Mouse (Mus musculus) ovary, postnatal 36 days (tissue): ENCODE results near the gene Fcrlb.
"Not testable (repeated sequence)": the region's sequence is repeated elsewhere in the genome, so short reads cannot be mapped to it uniquely, and the experiment has no call there.

Experiments used
- DNase-seq: peaks from one replicate; pipeline ENCODE4 v3.0.0; 2022; ENCODE audit warnings: low spot score, mixed read lengths

Fcrlb gene

DNA sequence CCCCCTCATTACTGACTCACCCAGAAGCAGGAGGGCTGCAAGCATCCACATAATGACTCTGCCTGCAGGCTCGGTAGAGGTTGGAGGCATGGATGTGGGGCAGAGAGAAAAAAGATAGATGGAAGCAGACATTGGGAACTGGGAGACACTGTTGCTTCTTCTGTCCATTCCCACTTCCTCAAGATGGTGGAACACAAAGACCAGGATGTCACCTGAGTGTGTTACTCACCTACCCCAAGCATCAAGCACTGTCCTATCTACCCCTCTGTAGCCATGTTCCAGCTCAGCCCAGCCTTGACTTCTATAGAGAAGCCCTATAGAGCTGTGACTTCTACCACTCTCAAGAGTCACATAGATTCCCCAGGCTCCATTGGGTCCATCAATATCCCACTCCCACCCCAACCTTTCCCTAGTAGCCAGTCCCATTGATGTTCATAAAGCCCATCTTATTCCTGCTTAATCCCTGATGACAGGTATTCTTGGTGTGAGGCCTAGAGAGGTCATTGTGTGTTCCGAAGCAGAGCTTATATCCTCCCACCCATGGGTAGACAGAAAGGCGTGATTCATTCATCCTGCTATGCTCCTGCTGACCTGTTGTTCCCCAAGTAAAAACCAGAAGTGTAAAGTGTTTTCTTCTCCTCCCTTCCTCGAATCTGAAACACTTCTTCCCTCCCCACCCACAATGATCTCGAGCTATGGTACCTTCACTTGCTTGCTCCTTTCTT lies at the start of gene Fcrlb:
Gene Fcrlb, minus strand, starts transcription at position 51 of the 725 bp plus-strand sequence.
- DNase-seq, result no peak

GRCm38 (mm10) chr1:170962301-170962700 lies 49.6 kb upstream of the Fcrlb start:
- DNase-seq, result no peak

- no peak for DNase-seq
These were observed 48.4 kb upstream of the Fcrlb start for GRCm38 (mm10) chr1:170961101-170961500.

DNA sequence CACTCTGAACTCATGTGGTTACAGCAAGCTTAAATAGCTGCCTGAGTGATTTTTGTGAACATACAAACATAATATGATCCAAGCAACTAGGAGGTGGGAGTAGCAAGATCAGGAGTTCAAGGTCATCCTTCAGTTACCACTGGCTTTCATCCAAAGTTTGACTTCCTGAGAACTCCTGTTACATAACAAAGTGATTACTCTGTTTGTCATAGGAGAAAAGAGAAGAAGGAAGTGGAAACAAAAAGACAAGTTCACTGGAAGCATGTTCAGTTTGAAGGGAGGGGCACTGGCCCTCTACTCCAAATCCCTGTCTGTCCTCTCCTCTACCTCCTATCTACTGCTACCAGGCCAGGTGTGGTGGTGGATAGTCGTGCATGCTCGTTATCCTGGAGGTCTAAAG lies 47.0 kb upstream of the Fcrlb start:
- DNase-seq, result no peak

- no peak for DNase-seq
These were observed 45.5 kb upstream of the Fcrlb start for GRCm38 (mm10) chr1:170958225-170958624.

DNA sequence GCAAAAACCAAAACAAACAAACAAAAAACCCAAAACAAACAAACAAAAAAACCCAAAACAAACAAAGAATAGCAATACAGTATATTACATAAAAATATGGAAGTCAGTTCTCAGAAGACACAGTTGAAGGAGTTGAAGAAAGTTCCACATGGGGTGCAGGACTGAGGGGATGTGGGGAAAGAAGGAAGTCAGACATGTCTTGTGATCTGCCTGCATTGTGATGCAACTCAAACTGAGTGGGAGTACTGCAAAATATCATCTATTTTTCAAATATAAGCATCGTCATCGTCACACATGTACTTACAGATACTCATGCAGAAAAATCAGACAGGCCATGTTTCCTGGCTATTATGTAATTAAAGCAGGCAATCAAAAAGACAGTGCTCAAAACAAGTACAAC lies 40.5 kb upstream of the Fcrlb start:
- no peak for DNase-seq

DNA sequence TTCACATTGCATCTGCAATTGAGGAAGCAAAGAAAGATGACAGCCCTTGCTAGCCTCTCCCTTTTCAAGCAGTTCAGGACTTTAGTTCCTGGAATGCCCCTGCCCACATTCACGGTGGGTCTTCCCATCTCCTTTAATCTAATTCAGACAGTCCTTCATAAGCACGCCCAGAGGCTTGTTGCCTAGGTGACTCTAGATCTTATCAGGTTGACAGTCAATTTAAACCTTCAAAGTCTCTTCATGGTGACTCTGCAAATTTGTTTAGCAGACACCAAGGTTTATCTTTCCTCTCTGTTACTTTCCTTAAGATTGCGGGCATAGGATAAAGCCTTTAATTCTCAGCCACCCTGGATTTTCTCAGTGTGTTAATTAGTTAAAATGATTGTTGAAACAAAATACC lies 38.0 kb upstream of the Fcrlb start:
- DNase-seq, result no peak

GRCm38 (mm10) chr1:170944908-170945307 lies 32.2 kb upstream of the Fcrlb start:
- not testable (repeated sequence) for DNase-seq

DNA sequence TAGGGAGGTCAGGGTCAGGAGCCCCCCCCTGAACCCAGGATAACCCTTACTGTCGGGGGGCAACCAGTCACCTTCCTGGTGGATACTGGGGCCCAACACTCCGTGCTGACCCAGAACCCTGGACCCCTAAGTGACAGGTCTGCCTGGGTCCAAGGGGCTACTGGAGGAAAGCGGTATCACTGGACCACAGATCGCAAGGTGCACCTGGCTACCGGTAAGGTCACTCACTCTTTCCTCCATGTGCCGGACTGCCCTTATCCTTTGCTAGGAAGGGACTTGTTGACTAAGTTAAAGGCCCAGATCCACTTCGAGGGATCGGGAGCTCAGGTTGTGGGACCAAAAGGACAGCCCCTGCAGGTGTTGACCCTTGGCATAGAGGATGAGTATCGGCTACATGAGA lies 31.4 kb upstream of the Fcrlb start:
- not testable (repeated sequence) for DNase-seq

DNA sequence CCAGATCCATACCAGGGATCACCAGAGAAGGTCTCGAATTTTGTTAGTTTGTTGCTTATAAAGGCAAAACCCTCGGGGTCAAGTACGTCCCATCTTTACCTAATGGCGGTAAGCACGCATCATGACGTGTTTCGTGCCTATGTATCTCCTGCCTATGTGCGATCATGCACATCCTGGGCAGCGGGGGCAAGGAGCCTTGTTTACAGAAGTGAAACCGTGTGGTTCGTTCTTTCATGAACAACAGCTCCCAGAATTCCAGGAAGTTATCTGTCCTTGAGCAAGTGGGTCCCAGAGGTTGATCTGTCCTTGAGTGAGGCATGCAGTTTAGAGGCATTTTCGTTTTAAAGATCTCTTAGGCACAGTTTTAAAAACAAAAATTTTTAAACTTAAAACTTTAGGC lies 26.5 kb upstream of the Fcrlb start:
- peak; percentile 18 for DNase-seq

- no peak for DNase-seq
These were observed 21.6 kb upstream of the Fcrlb start for GRCm38 (mm10) chr1:170934383-170934782.

- DNase-seq, result no peak
These were observed 21.2 kb upstream of the Fcrlb start for GRCm38 (mm10) chr1:170933940-170934339.

- DNase-seq, result no peak
These were observed 20.7 kb upstream of the Fcrlb start for GRCm38 (mm10) chr1:170933386-170933920.

- DNase-seq, result no peak
These were observed 19.3 kb upstream of the Fcrlb start for GRCm38 (mm10) chr1:170932043-170932442.

- no peak for DNase-seq
These were observed 16.5 kb upstream of the Fcrlb start for GRCm38 (mm10) chr1:170929245-170929644.

GRCm38 (mm10) chr1:170928467-170928866 lies 15.7 kb upstream of the Fcrlb start:
- no peak for DNase-seq

DNA sequence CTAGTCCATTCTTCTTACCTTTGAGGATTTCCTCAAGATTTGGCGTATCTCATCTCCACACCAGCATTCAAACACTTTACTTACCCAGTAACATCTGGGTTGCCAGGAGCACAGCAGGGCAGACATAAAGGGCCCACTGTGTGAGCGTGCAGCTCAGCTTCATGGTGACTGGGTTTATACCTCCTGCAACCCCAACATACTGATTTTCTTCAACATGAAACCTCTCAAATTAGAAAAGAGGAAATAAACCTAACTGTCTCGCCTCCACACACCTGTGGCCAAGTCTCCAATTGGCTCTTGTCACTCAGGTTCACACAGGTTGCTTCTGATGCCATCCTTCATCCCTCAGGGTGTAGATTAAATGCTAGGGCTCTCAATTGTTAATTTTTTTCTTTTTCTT lies 14.6 kb upstream of the Fcrlb start, which contains the start of gene Fcrla:
Gene Fcrla, minus strand, starts transcription at position 206 of the 400 bp plus-strand sequence.
- DNase-seq, result no peak

- peak; percentile 39 for DNase-seq
These were observed 14.2 kb upstream of the Fcrlb start for GRCm38 (mm10) chr1:170926941-170927340.

- DNase-seq, result no peak
These were observed 11.7 kb upstream of the Fcrlb start for GRCm38 (mm10) chr1:170924485-170924884.

DNA sequence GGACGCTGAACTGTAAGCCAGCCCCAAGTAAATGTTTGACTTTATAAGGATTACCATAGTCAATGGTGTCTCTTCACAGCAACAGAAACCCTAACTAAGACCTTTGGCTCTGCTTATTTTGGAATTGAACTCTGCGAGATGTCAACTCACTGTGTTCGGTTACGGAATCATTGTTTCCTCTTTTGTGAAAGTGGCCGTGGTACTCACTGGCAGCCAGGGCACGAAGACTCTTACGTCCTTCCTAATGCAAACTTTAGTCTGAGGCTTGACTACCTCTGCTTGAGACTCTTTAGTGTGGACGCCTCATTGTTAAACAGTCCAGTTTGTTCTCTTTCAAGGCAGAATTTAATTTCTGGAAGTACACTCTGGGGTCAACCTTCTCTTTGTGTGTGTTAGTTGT lies 6.6 kb upstream of the Fcrlb start:
- DNase-seq, result no peak

DNA sequence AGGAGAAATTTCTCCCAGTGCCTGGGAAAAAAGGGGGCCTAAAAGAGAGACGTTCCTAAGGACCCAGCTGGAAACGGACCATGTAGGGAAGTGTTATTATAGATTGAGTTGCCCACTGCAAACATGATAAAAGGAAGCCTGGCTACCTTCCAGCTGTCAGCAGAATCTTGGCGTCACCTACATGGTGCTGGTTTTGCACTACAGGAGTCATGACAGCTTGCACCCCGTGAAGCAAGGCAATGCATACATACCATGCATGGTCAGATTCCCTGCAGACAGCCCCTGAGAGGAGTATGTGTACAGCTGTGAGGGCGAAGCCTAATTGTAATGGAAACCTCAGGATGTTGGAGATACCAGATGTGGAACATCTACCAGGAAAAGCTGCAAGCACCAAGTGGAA lies 2.9 kb upstream of the Fcrlb start:
- no peak for DNase-seq

GRCm38 (mm10) chr1:170911907-170912660 lies 657 bp downstream of the Fcrlb start:
- DNase-seq, result no peak

GRCm38 (mm10) chr1:170908341-170908740 lies 4.4 kb downstream of the Fcrlb start:
- DNase-seq, result no peak
